Comparison of ENCODE assay signal across 21 mouse cellular contexts in the genomic region with DNA sequence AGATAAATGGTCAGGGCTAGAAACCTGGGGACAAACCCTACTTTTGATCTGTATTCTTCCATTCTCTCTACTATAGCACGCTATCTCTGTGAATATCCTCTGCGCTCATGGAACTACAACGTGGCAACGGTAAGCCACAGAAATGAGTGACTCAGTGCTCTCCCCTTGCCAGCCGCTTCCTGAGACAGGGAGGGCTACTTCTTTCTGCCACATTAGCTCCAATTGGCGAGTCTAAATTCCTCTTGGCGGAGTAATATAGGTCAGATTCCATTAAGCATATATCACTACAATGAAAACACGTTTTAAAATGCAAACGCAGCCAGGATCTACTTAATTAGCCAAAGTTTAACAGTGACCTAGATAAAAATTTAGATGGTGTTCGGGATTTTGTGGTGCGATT. TPM values are rescaled to one million over a fixed set of nuclear protein-coding genes. Genes with fewer than 3 reads are reported as not detected.
DNase-seq lines count a peak whose midpoint lies in the region; ATAC-seq and TF ChIP-seq lines count a peak whose summit lies in the region.
"Had no signal": no experiment of that assay in that cellular context is flagged by ENCODE, and none has a peak within 500 bp of the region (broad histone marks: within the 10 kb centered on the region; RNA-seq: fewer than 3 reads in every experiment).

No protein-coding gene starts in this region.

- peak overlapping the region; percentile 51 for H3K4me2 ChIP-seq in myocyte (ENCODE audit: low read depth)
- H3K4me2 ChIP-seq in kidney, embryonic 16.5 days (replicated peaks; ENCODE audit: low read depth, low read length) = no peak overlapping the region
- H3K4me2 ChIP-seq: heart, embryonic 11.5 days; heart, embryonic 15.5 days; hindbrain, embryonic 14.5 days; intestine, embryonic 15.5 days had no signal

- peaks cover 14% of the 10 kb centered on the region for H3K4me1 ChIP-seq in kidney, embryonic 16.5 days (ENCODE audit: insufficient read depth, low read length)
- H3K4me1 ChIP-seq: hindbrain, embryonic 10.5 days; intestine, embryonic 15.5 days had no signal

- in situ Hi-C loops in Patski (cut with MboI; ENCODE audit: low pct_unique_long_range_greater_than_20kb) = no loop called here

- no peak overlapping the region for H3K27ac ChIP-seq in kidney, embryonic 16.5 days (ENCODE audit: low read length)
- H3K27ac ChIP-seq: embryonic facial prominence, embryonic 10.5 days; heart, adult 2 months; heart, embryonic 15.5 days; hindbrain, embryonic 10.5 days; hindbrain, embryonic 14.5 days; intestine, embryonic 15.5 days had no signal

- no peaks in the 10 kb centered on the region for H3K79me2 ChIP-seq in myocyte (ENCODE audit: control insufficient read depth, insufficient read depth)

- ATAC-seq in Patski = peak; percentile 73
- no peak for ATAC-seq in kidney, embryonic 16.5 days (ENCODE audit: low FRiP score, low TSS enrichment)
- ATAC-seq: forebrain, postnatal 0 days; intestine, embryonic 15.5 days had no signal

- DNase-seq in 416B (ENCODE audit: low read depth) (peak; percentile 87), Patski (ENCODE audit: low read depth, low spot score) (no peak)
- no peak for DNase-seq in cerebellum, adult 9-11 months
- DNase-seq in kidney, adult 11 months = no peak
- DNase-seq: adrenal gland, postnatal 10 days; cerebellum, adult 11-12 months; cerebellum, postnatal 10 days; forebrain, postnatal 0 days; gastrocnemius, postnatal 14 days; heart, adult 2 months; heart, postnatal 14 days had no signal

- no peaks in the 10 kb centered on the region for H3K36me3 ChIP-seq in myocyte (ENCODE audit: control insufficient read depth, insufficient read depth)
- H3K36me3 ChIP-seq in kidney, embryonic 16.5 days (ENCODE audit: insufficient read depth, low read length) = no peaks in the 10 kb centered on the region
- H3K36me3 ChIP-seq: heart, embryonic 15.5 days; hindbrain, embryonic 10.5 days; intestine, embryonic 15.5 days had no signal

- POLR2A ChIA-PET in Patski (lab: Charles Lee) = no interaction called here

- no peak overlapping the region for H3ac ChIP-seq in myocyte (ENCODE audit: control insufficient read depth, insufficient read length)

- TF ChIP-seq CTCF in Patski (IDR thresholded peaks at IDR 0.05) = no peak

- H3K9me3 ChIP-seq in kidney, embryonic 16.5 days (ENCODE audit: low read length) = 0 out of 2 replicates have a peak, but pooled peaks cover 4% of the 10 kb centered on the region
- H3K9me3 ChIP-seq: heart, embryonic 15.5 days; hindbrain, embryonic 10.5 days; intestine, embryonic 15.5 days had no signal

- H3K4me3 ChIP-seq in myocyte = no peak overlapping the region
- H3K4me3 ChIP-seq in kidney, embryonic 16.5 days (ENCODE audit: low read length) = no peak overlapping the region
- H3K4me3 ChIP-seq: embryonic facial prominence, embryonic 10.5 days; erythroblast, embryonic 14.5 days; heart, adult 2 months; heart, embryonic 15.5 days; hindbrain, embryonic 10.5 days; intestine, embryonic 15.5 days had no signal

- CTCF ChIA-PET in Patski (lab: Charles Lee) = no interaction called here

- 80% methylated on average over 11 of the region's 11 CpGs for WGBS in kidney, embryonic 16.5 days

- no peak for TF ChIP-seq POLR2A in myocyte (IDR thresholded peaks at IDR 0.05; ENCODE audit: insufficient read length, low read depth)

- no peaks in the 10 kb centered on the region for H3K27me3 ChIP-seq in Patski
- H3K27me3 ChIP-seq in myocyte (ENCODE audit: control insufficient read depth, insufficient read depth, insufficient read length) = no peaks in the 10 kb centered on the region
- H3K27me3 ChIP-seq in kidney, embryonic 16.5 days (ENCODE audit: insufficient read depth, low read length) = no peaks in the 10 kb centered on the region
- H3K27me3 ChIP-seq: CH12.LX; heart, embryonic 15.5 days; intestine, embryonic 15.5 days had no signal

- H3K9ac ChIP-seq in kidney, embryonic 16.5 days (replicated peaks; ENCODE audit: low read length) = no peak overlapping the region
- H3K9ac ChIP-seq: forebrain, postnatal 0 days; heart, embryonic 15.5 days; hindbrain, embryonic 14.5 days; intestine, embryonic 15.5 days had no signal

TF ChIP-seq in myocyte, 11 proteins besides CTCF, POLR2A, EP300 and RAD21:
- TF ChIP-seq TCF12 (IDR thresholded peaks at IDR 0.05; ENCODE audit: insufficient read depth, poor library complexity, severe bottlenecking) (no peak), USF1 (IDR thresholded peaks at IDR 0.05; ENCODE audit: low read depth) (no peak), POLR2AphosphoS2 (IDR thresholded peaks at IDR 0.05; ENCODE audit: insufficient read length, low read depth) (no peak), MYOD1 (IDR thresholded peaks at IDR 0.05; ENCODE audit: control insufficient read depth in 1 of 3, insufficient read length in 2 of 3, low read depth in 2 of 3) (no peak), E2F4 (IDR thresholded peaks at IDR 0.05; ENCODE audit: insufficient read depth) (no peak)

RNA-seq across cellular contexts. Expression of a gene that starts 31.4 kb away (rescaled TPM):
- polyA plus RNA-seq in Patski (2021) = 9.8 TPM
- polyA plus RNA-seq in myocyte (2012; fragmentation: generic; extraction: Trizol) = 0.04 TPM
- 9.6 and 10.1 TPM in 2 replicates for polyA plus RNA-seq in kidney, embryonic 16.5 days (2015; fragmentation: Nextera tagmentation; extraction: Ambion mirVana)
- polyA plus RNA-seq: erythroblast, embryonic 14.5 days had no signal

RNA-seq across cellular contexts. Expression of a gene that starts 33.2 kb away (rescaled TPM):
- polyA plus RNA-seq in Patski (2021) = 29.5 TPM
- polyA plus RNA-seq in myocyte (2012; fragmentation: generic; extraction: Trizol) = 13.1 TPM
- polyA plus RNA-seq in kidney, embryonic 16.5 days (2015; fragmentation: Nextera tagmentation; extraction: Ambion mirVana) = 5.0 and 5.1 TPM in 2 replicates

Comparison
In these comparisons a context has a peak if more than half of its experiments do, and no peak if none do; other contexts are left out.
1. RNA of a gene that starts 31.4 kb away (polyA plus RNA-seq): 9.8 TPM in Patski (single experiment) and 9.6 to 10.1 TPM in kidney, embryonic 16.5 days; 0.04 TPM in myocyte (single experiment); every median in the first group is over 10 times any median in the second.